Mouse (Mus musculus) kidney, postnatal 0 days (tissue): Measurements from ENCODE around the gene Tango6. TPM values are rescaled to one million over a fixed set of nuclear protein-coding genes. Genes with fewer than 3 reads are reported as not detected.

Experiments
- ATAC-seq: fragments of 200-750 bp; cut with Nextera tagmentation; replicated peaks from 2 replicates; pipeline ENCODE4 v1.8.0; 2017; ENCODE audit warnings: low read depth, moderate number of reproducible peaks, moderate TSS enrichment, moderate library complexity; ENCODE audit not compliant: low FRiP score
- DNase-seq: peaks from one replicate; pipeline ENCODE4 v3.0.0-alpha.2; 2016; ENCODE audit warnings: low spot score
- H3K27ac ChIP-seq: fragments of 300-500 bp; sonication (generic); 2 replicates; pipeline ENCODE4 v1.5.1; 2014; ENCODE audit warnings: mild to moderate bottlenecking
- H3K27me3 ChIP-seq: fragments of 300-500 bp; sonication (generic); 2 replicates; pipeline ENCODE4 v1.6.1; 2014; ENCODE audit warnings: low read length, mixed read lengths; ENCODE audit not compliant: insufficient read depth
- H3K36me3 ChIP-seq: fragments of 300-500 bp; sonication (generic); 2 replicates; pipeline ENCODE4 v1.6.1; 2014; ENCODE audit warnings: low read length, mixed read lengths; ENCODE audit not compliant: insufficient read depth
- H3K4me1 ChIP-seq: fragments of 300-500 bp; sonication (generic); replicated peaks from 2 replicates; pipeline ENCODE4 v1.6.1; 2014; ENCODE audit warnings: antibody characterized with exemption, low read length, mixed read lengths; ENCODE audit not compliant: insufficient read depth
- H3K4me2 ChIP-seq: fragments of 300-500 bp; sonication (generic); 2 replicates; pipeline ENCODE4 v1.6.1; 2014; ENCODE audit warnings: mild to moderate bottlenecking, low read length, moderate library complexity, mixed read lengths
- H3K4me3 ChIP-seq: fragments of 300-500 bp; sonication (generic); replicated peaks from 2 replicates; pipeline ENCODE4 v1.5.1; 2014; ENCODE audit warnings: low read depth, low read length
- H3K9ac ChIP-seq: fragments of 300-500 bp; sonication (generic); 2 replicates; pipeline ENCODE4 v1.6.1; 2014; ENCODE audit warnings: low read depth, low read length
- H3K9me3 ChIP-seq: fragments of 300-500 bp; sonication (generic); replicated peaks from 2 replicates; pipeline ENCODE4 v1.6.1; 2016; ENCODE audit warnings: low read length, inconsistent platforms, mixed read lengths
- CTCF ChIP-seq: IDR thresholded peaks from 2 replicates; pipeline ENCODE4 v1.5.1; 2016; ENCODE audit warnings: antibody characterized with exemption, low read depth, mild to moderate bottlenecking, moderate library complexity
- WGBS: fragments of 180-500 bp; shearing (Covaris S2); extraction: QIAGEN DNeasy Blood & Tissue Kit; methylation state at CpG from one replicate; pipeline ENCODE4 v1.1.7; 2014; 5-methylcytosine and 5-hydroxymethylcytosine counted together
- polyA plus RNA-seq: library from polyadenylated mRNA; unstranded; fragments of >200 nt; fragmentation: Nextera tagmentation; extraction: Ambion mirVana; gene quantifications from 2 replicates; pipeline ENCODE4 v1.2.1, GENCODE M21; 2015

Gene Tango6
- polyA plus RNA-seq, 1 experiment from 2014 or later = 6.4 TPM

DNA sequence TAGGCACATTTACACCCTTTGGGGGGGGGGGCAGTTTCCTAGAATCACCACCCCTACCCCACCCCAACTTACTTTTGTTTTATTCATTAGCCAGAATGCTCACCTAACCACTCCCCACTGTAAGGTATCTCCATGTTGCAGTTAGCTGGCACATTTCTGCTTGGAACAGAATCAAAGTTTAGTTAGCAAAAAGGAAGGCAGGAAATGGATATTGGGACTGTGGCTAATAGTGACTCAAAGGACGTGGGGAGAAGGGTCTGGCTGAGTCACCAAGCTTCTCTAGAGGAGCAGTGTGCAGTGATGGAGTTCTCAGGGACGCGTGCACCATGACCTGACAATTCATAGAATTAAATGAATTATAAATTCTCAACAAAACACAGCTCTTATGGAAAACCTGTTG is 136.7 kb downstream of the Tango6 start:
- Histone ChIP-seq H3K27ac (peak overlapping the region; percentile 68; the same call in 1 of the 2 replicates), H3K4me1 (peaks cover 7% of the 10 kb centered on the region; the same call in 1 of the 2 replicates), H3K27me3 (no peaks in the 10 kb centered on the region), H3K9ac (no peak overlapping the region), H3K4me3 (no peak overlapping the region), H3K36me3 (0 out of 2 replicates have a peak, but pooled peaks cover 7% of the 10 kb centered on the region), H3K9me3 (no peaks in the 10 kb centered on the region), H3K4me2 (no peak overlapping the region)
- ATAC-seq (no peak), DNase-seq (no peak)
- TF ChIP-seq CTCF = no peak
- WGBS = 81% methylated on average over 3 of the region's 3 CpGs

DNA sequence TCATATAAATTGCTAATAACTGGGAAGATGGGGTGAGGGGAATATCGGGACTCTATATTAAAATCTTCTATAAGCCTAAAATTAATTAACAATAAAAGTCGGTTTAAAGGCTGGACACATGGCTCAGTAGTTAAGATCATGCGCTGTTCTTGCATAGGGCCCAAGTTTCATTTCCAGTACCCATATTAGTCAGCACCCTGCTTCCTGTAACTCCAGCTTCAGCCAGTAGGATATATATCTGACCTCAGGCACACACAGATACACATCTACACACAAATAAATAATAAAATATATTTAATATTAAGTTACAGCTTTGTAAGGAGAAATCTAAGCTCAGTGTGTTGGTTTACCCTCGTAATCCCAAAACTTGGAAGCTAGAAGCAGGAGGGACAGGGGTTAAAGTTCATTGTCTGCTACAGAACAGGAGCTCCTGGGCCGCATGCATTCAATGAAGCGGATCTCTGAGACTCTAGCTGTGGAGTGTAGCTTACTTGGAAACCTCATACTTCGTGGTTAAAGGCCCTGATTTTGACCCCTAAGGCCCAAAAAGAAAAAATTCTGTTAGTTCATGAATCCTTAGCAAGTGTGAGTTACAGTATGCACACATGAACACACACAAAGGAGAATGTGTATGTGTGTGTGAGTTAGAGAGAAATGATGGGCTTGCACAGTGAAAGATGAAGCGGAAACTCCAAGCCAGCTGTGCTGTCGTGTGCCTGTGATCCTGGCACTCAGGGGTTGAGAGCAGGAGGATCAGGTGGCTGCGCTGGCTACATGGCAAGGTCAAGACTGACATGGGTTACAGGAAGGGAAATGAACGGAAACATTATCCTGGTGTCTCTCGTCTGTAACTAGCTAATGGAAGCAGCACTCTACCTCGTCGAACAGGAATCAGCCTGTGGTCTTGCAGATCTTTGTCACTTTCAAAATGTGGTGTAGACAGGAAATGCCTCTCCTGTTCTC is 138.0 kb downstream of the Tango6 start:
- Histone ChIP-seq H3K27me3 (no peaks in the 10 kb centered on the region), H3K4me2 (no peak overlapping the region), H3K4me1 (peaks cover 7% of the 10 kb centered on the region; the same call in 1 of the 2 replicates), H3K9ac (no peak overlapping the region), H3K9me3 (no peaks in the 10 kb centered on the region), H3K36me3 (0 out of 2 replicates have a peak, but pooled peaks cover 7% of the 10 kb centered on the region), H3K4me3 (no peak overlapping the region), H3K27ac (peak overlapping the region; percentile 57; the same call in 1 of the 2 replicates)
- 44% methylated on average over 14 of the region's 14 CpGs for WGBS
- ATAC-seq (no peak; the same call in 1 of the 2 replicates), DNase-seq (peak; percentile 42)
- no peak for TF ChIP-seq CTCF

- Histone ChIP-seq H3K9me3 (no peaks in the 10 kb centered on the region), H3K4me2 (no peak overlapping the region), H3K9ac (no peak overlapping the region), H3K4me3 (no peak overlapping the region), H3K4me1 (no peaks in the 10 kb centered on the region), H3K36me3 (no peaks in the 10 kb centered on the region), H3K27me3 (no peaks in the 10 kb centered on the region), H3K27ac (no peak overlapping the region)
- no peak for DNase-seq
- 89% methylated on average over 6 of the region's 6 CpGs for WGBS
- no peak for ATAC-seq
- no peak for TF ChIP-seq CTCF
Observed at GRCm38 (mm10) chr8:106828921-106829320, 146.1 kb downstream of the Tango6 start.

GRCm38 (mm10) chr8:106829526-106830045 is 146.7 kb downstream of the Tango6 start:
- ATAC-seq = no peak
- no peak for TF ChIP-seq CTCF
- DNase-seq = no peak
- no peaks in the 10 kb centered on the region for H3K4me1 ChIP-seq
- H3K9me3 ChIP-seq = no peaks in the 10 kb centered on the region
- WGBS = 87% methylated on average over 5 of the region's 5 CpGs
- H3K36me3 ChIP-seq = no peaks in the 10 kb centered on the region
- H3K9ac ChIP-seq = no peak overlapping the region
- no peak overlapping the region for H3K4me3 ChIP-seq
- no peak overlapping the region for H3K27ac ChIP-seq
- H3K27me3 ChIP-seq = no peaks in the 10 kb centered on the region
- H3K4me2 ChIP-seq = no peak overlapping the region

DNA sequence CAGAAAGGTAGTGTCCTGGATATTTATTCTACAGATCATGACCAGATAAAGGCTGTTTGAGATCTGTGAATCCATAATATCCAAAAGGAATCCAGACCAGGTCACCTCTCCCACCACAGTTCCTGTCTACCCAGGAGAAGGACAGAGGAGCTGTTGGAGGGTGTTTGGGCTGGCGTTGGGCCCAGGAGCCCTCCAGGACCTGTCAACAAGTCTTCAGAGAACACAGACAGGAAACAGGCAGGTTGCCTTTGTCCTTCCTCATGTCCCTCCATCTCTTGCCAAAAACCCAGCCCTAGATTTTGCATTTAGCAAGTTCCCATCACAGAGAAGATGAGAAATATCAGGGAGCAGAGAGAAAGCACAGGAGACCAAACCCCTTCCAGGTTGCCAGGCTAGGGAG is 152.0 kb downstream of the Tango6 start:
- no peak overlapping the region for H3K4me3 ChIP-seq
- no peaks in the 10 kb centered on the region for H3K9me3 ChIP-seq
- DNase-seq (no peak), ATAC-seq (no peak)
- no peak for TF ChIP-seq CTCF
- no peak overlapping the region for H3K9ac ChIP-seq
- 0 out of 2 replicates have a peak, but pooled peaks cover 7% of the 10 kb centered on the region for H3K4me1 ChIP-seq
- H3K4me2 ChIP-seq = no peak overlapping the region
- 27% methylated on average over 1 of the region's 1 CpGs for WGBS
- H3K36me3 ChIP-seq = no peaks in the 10 kb centered on the region
- H3K27ac ChIP-seq = no peak overlapping the region
- H3K27me3 ChIP-seq = no peaks in the 10 kb centered on the region

- Histone ChIP-seq H3K4me1 (0 out of 2 replicates have a peak, but pooled peaks cover 7% of the 10 kb centered on the region), H3K27ac (no peak overlapping the region), H3K9ac (no peak overlapping the region), H3K27me3 (no peaks in the 10 kb centered on the region), H3K4me2 (no peak overlapping the region), H3K36me3 (no peaks in the 10 kb centered on the region), H3K4me3 (no peak overlapping the region), H3K9me3 (no peaks in the 10 kb centered on the region)
- ATAC-seq = no peak
- no peak for DNase-seq
- no peak for TF ChIP-seq CTCF
- 60% methylated on average over 6 of the region's 6 CpGs for WGBS
Observed at GRCm38 (mm10) chr8:106836525-106836924, 153.7 kb downstream of the Tango6 start.
